Mouse (Mus musculus) limb, embryonic 10.5 days (tissue): ENCODE measurements around the gene Gcnt3. TPM values are rescaled to one million over a fixed set of nuclear protein-coding genes. Genes with fewer than 3 reads are reported as not detected.

Experiments used
- DNase-seq: peaks from one replicate; pipeline ENCODE4 v3.0.0-alpha.2; 2017; ENCODE audit warnings: low spot score
- H3K27ac ChIP-seq: fragments of 300-500 bp; sonication (generic); 2 replicates; pipeline ENCODE4 v1.5.1; 2016; ENCODE audit warnings: mild to moderate bottlenecking
- H3K27me3 ChIP-seq: fragments of 300-500 bp; sonication (generic); 2 replicates; pipeline ENCODE4 v1.6.1; 2016; ENCODE audit warnings: low read depth, mild to moderate bottlenecking; ENCODE audit not compliant: poor library complexity, severe bottlenecking
- H3K36me3 ChIP-seq: fragments of 300-500 bp; sonication (generic); 2 replicates; pipeline ENCODE4 v1.6.1; 2016; ENCODE audit warnings: mild to moderate bottlenecking, moderate library complexity
- H3K4me1 ChIP-seq: fragments of 300-500 bp; sonication (generic); 2 replicates; pipeline ENCODE4 v1.6.1; 2016
- H3K4me3 ChIP-seq: fragments of 300-500 bp; sonication (generic); 2 replicates; pipeline ENCODE4 v1.5.1; 2016; ENCODE audit warnings: mild to moderate bottlenecking, moderate library complexity
- H3K9me3 ChIP-seq: fragments of 300-500 bp; sonication (generic); replicated peaks from 2 replicates; pipeline ENCODE4 v1.6.1; 2016; ENCODE audit warnings: mild to moderate bottlenecking
- WGBS: fragments of 180-500 bp; shearing (Covaris S2); methylation state at CpG from one replicate; pipeline ENCODE4 v1.1.7; 2016; 5-methylcytosine and 5-hydroxymethylcytosine counted together
- polyA plus RNA-seq: library from polyadenylated mRNA; unstranded; fragments of >200 nt; fragmentation: Nextera tagmentation; extraction: Ambion mirVana; gene quantifications from 2 replicates; pipeline ENCODE4 v1.2.1, GENCODE M21; 2016

The Gcnt3 gene
- polyA plus RNA-seq, 1 experiment from 2014 or later, result not detected

- Histone ChIP-seq H3K4me1 (no peaks in the 10 kb centered on the region), H3K27me3 (no peaks in the 10 kb centered on the region), H3K36me3 (no peaks in the 10 kb centered on the region), H3K4me3 (no peak overlapping the region), H3K27ac (no peak overlapping the region), H3K9me3 (no peaks in the 10 kb centered on the region)
- 90% methylated on average over 3 of the region's 3 CpGs for WGBS
- DNase-seq, result no peak
These were observed 24.1 kb upstream of the Gcnt3 start for GRCm38 (mm10) chr9:70062012-70062411.

- no peak for DNase-seq
- Histone ChIP-seq H3K27me3 (no peaks in the 10 kb centered on the region), H3K27ac (no peak overlapping the region), H3K4me3 (no peak overlapping the region), H3K36me3 (no peaks in the 10 kb centered on the region), H3K9me3 (no peaks in the 10 kb centered on the region), H3K4me1 (peaks cover 24% of the 10 kb centered on the region)
- WGBS, result 54% methylated on average over 3 of the region's 3 CpGs
These were observed 15.5 kb upstream of the Gcnt3 start for GRCm38 (mm10) chr9:70053411-70053810.

- 70% methylated on average over 3 of the region's 3 CpGs for WGBS
- no peak for DNase-seq
- Histone ChIP-seq H3K27ac (no peak overlapping the region), H3K36me3 (no peaks in the 10 kb centered on the region), H3K4me1 (peaks cover 31% of the 10 kb centered on the region), H3K9me3 (no peaks in the 10 kb centered on the region), H3K27me3 (no peaks in the 10 kb centered on the region), H3K4me3 (no peak overlapping the region)
These were observed 14.8 kb upstream of the Gcnt3 start for GRCm38 (mm10) chr9:70052730-70053129.

GRCm38 (mm10) chr9:70049839-70050238 is 12.0 kb upstream of the Gcnt3 start:
- WGBS, result 61% methylated on average over 8 of the region's 8 CpGs

GRCm38 (mm10) chr9:70049416-70049783 is 11.5 kb upstream of the Gcnt3 start:
- Histone ChIP-seq H3K4me3 (no peak overlapping the region), H3K36me3 (no peaks in the 10 kb centered on the region), H3K9me3 (no peaks in the 10 kb centered on the region), H3K27me3 (no peaks in the 10 kb centered on the region), H3K27ac (peak overlapping the region; percentile 56; the same call in 1 of the 2 replicates), H3K4me1 (peaks cover 28% of the 10 kb centered on the region)
- no peak for DNase-seq
- 40% methylated on average over 3 of the region's 3 CpGs for whole genome bisulfite sequencing

More at GRCm38 (mm10) chr9:70049839-70050238, 12.0 kb upstream of the Gcnt3 start:
- no peaks in the 10 kb centered on the region for H3K9me3 ChIP-seq
- no peak for DNase-seq
- H3K4me1 ChIP-seq, result peaks cover 28% of the 10 kb centered on the region
- H3K27ac ChIP-seq, result peak overlapping the region; percentile 56; the same call in 1 of the 2 replicates
- no peaks in the 10 kb centered on the region for H3K27me3 ChIP-seq
- no peak overlapping the region for H3K4me3 ChIP-seq
- no peaks in the 10 kb centered on the region for H3K36me3 ChIP-seq

GRCm38 (mm10) chr9:70048751-70049415 is 11.0 kb upstream of the Gcnt3 start:
- H3K4me1 ChIP-seq, result peaks cover 28% of the 10 kb centered on the region
- no peaks in the 10 kb centered on the region for H3K27me3 ChIP-seq
- no peaks in the 10 kb centered on the region for H3K36me3 ChIP-seq
- H3K4me3 ChIP-seq, result no peak overlapping the region
- peak overlapping the region; percentile 56 for H3K27ac ChIP-seq
- no peaks in the 10 kb centered on the region for H3K9me3 ChIP-seq
- DNase-seq, result no peak
- 52% methylated on average over 6 of the region's 6 CpGs for WGBS

GRCm38 (mm10) chr9:70048280-70048679 is 10.4 kb upstream of the Gcnt3 start:
- Histone ChIP-seq H3K27me3 (no peaks in the 10 kb centered on the region), H3K9me3 (no peaks in the 10 kb centered on the region), H3K4me3 (no peak overlapping the region), H3K4me1 (peaks cover 28% of the 10 kb centered on the region), H3K36me3 (no peaks in the 10 kb centered on the region), H3K27ac (peak overlapping the region; percentile 17; the same call in 1 of the 2 replicates)
- no peak for DNase-seq
- WGBS, result 54% methylated on average over 5 of the region's 5 CpGs

GRCm38 (mm10) chr9:70047839-70048238 is 10.0 kb upstream of the Gcnt3 start:
- no peak for DNase-seq
- 58% methylated on average over 3 of the region's 3 CpGs for WGBS
- Histone ChIP-seq H3K27me3 (no peaks in the 10 kb centered on the region), H3K4me3 (no peak overlapping the region), H3K27ac (no peak overlapping the region), H3K9me3 (no peaks in the 10 kb centered on the region), H3K4me1 (peaks cover 28% of the 10 kb centered on the region), H3K36me3 (no peaks in the 10 kb centered on the region)

- no peak overlapping the region for H3K4me3 ChIP-seq
- H3K27ac ChIP-seq, result no peak overlapping the region
- WGBS, result 89% methylated on average over 6 of the region's 6 CpGs
These were observed 8.4 kb upstream of the Gcnt3 start for GRCm38 (mm10) chr9:70046255-70046654.

GRCm38 (mm10) chr9:70044865-70045264 is 7.0 kb upstream of the Gcnt3 start:
- Histone ChIP-seq H3K4me1 (peaks cover 25% of the 10 kb centered on the region), H3K27ac (no peak overlapping the region), H3K9me3 (no peaks in the 10 kb centered on the region), H3K27me3 (no peaks in the 10 kb centered on the region), H3K36me3 (no peaks in the 10 kb centered on the region), H3K4me3 (no peak overlapping the region)
- no peak for DNase-seq
- 88% methylated on average over 2 of the region's 2 CpGs for WGBS

More at GRCm38 (mm10) chr9:70046255-70046654, 8.4 kb upstream of the Gcnt3 start:
- H3K27me3 ChIP-seq, result no peaks in the 10 kb centered on the region
- no peaks in the 10 kb centered on the region for H3K36me3 ChIP-seq
- H3K9me3 ChIP-seq, result no peaks in the 10 kb centered on the region
- DNase-seq, result no peak
- peaks cover 28% of the 10 kb centered on the region for H3K4me1 ChIP-seq

- no peaks in the 10 kb centered on the region for H3K36me3 ChIP-seq
- 59% methylated on average over 1 of the region's 1 CpGs for WGBS
These were observed 5.0 kb upstream of the Gcnt3 start for GRCm38 (mm10) chr9:70042935-70043334.

GRCm38 (mm10) chr9:70042137-70042536 is 4.2 kb upstream of the Gcnt3 start:
- H3K9me3 ChIP-seq, result no peaks in the 10 kb centered on the region
- no peaks in the 10 kb centered on the region for H3K27me3 ChIP-seq
- no peaks in the 10 kb centered on the region for H3K4me1 ChIP-seq
- no peak overlapping the region for H3K4me3 ChIP-seq
- no peaks in the 10 kb centered on the region for H3K36me3 ChIP-seq
- WGBS, result 95% methylated on average over 4 of the region's 4 CpGs
- no peak overlapping the region for H3K27ac ChIP-seq
- no peak for DNase-seq

More at GRCm38 (mm10) chr9:70042935-70043334, 5.0 kb upstream of the Gcnt3 start:
- DNase-seq, result no peak
- Histone ChIP-seq H3K4me1 (peaks cover 6% of the 10 kb centered on the region), H3K9me3 (no peaks in the 10 kb centered on the region), H3K27me3 (no peaks in the 10 kb centered on the region), H3K4me3 (no peak overlapping the region), H3K27ac (no peak overlapping the region)

- Histone ChIP-seq H3K27ac (no peak overlapping the region), H3K4me3 (no peak overlapping the region), H3K9me3 (no peaks in the 10 kb centered on the region), H3K36me3 (no peaks in the 10 kb centered on the region), H3K4me1 (no peaks in the 10 kb centered on the region), H3K27me3 (no peaks in the 10 kb centered on the region)
- DNase-seq, result no peak
- WGBS, result 89% methylated on average over 11 of the region's 11 CpGs
These were observed 2.7 kb upstream of the Gcnt3 start for GRCm38 (mm10) chr9:70040570-70040969.
